Mouse (Mus musculus): Measurements from ENCODE around the gene Pex19. TPM values are rescaled to one million over a fixed set of nuclear protein-coding genes. Genes with fewer than 3 reads are reported as not detected.

Pex19 gene
- total and polyA plus RNA-seq, 3 experiments, result 26.3 to 53.6 TPM; not detected in 1

DNA sequence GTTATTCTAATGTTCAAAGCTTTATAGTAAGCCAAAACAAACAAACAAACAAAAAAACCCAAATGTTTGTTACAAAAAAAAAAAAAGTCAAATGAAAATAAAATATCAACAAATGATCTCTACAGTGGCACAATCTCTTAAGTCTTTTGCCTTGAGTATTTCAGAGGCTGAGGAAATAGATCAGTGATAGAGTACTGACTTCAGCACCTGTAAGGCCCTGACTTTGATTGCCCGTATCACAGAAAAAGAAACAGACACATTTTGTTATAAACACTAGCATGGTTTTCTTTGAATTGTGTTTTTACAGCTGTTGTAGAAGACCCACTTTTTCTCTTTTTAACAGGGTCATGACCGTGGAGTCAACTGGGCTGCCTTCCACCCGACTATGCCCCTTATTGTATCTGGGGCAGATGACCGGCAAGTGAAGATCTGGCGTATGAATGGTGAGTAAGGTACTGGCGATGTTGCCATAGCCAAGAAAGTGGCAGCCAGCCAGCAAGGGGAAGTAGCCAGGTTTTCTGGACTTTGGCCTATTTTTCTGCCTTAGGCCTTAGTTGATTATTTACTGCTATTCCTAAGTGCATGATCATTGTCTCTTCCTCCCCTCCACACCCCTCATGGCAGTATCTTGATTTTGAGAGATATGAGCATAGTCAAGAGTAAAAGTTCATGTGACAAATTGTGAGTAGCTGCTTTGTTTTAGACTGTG is 27.1 kb upstream of the Pex19 start:
- no peak for TF ChIP-seq UBTF (IDR thresholded peaks at IDR 0.05; ENCODE audit: borderline replicate concordance, insufficient read depth, low read depth, low read length)
- no peak for TF ChIP-seq MEF2A (IDR thresholded peaks at IDR 0.05; ENCODE audit: extremely low read depth, insufficient replicate concordance, low read depth, low read length, poor library complexity, severe bottlenecking)
- TF ChIP-seq JUND (IDR thresholded peaks at IDR 0.05; ENCODE audit: low read depth, low read length), result no peak
- no peak for TF ChIP-seq POLR2A (IDR thresholded peaks at IDR 0.05; ENCODE audit: control insufficient read depth in 1 of 2, insufficient read depth in 1 of 2, low read depth in 1 of 2, low read length in 2 of 2, poor library complexity in 1 of 2)
- TF ChIP-seq E2F4 (IDR thresholded peaks at IDR 0.05; ENCODE audit: borderline replicate concordance, low read depth, low read length), result no peak
- TF ChIP-seq ETS1 (IDR thresholded peaks at IDR 0.05; ENCODE audit: low read depth, low read length), result no peak
- no peak for TF ChIP-seq TBP (IDR thresholded peaks at IDR 0.05; ENCODE audit: low read depth, low read length)
- TF ChIP-seq MAX (IDR thresholded peaks at IDR 0.05; ENCODE audit: low read length), result no peak
- no peak for TF ChIP-seq SMC3 (IDR thresholded peaks at IDR 0.05; ENCODE audit: low read depth, low read length)
- no peak for TF ChIP-seq RAD21 (IDR thresholded peaks at IDR 0.05; ENCODE audit: low read depth, low read length)
- no peak for TF ChIP-seq MYC (IDR thresholded peaks at IDR 0.05; ENCODE audit: low read depth, low read length)
- TF ChIP-seq ZNF384 (IDR thresholded peaks at IDR 0.05; ENCODE audit: low read depth, low read length), result no peak
- TF ChIP-seq ELF1 (IDR thresholded peaks at IDR 0.05; ENCODE audit: low read depth, low read length), result no peak
- no peak for TF ChIP-seq MAFK (IDR thresholded peaks at IDR 0.05; ENCODE audit: borderline replicate concordance, low read depth, low read length)
- TF ChIP-seq CHD1 (IDR thresholded peaks at IDR 0.05; ENCODE audit: low read depth, low read length), result no peak
- no peak for TF ChIP-seq ZMIZ1 (IDR thresholded peaks at IDR 0.05; ENCODE audit: low read depth, low read length)
- TF ChIP-seq SIN3A (IDR thresholded peaks at IDR 0.05; ENCODE audit: low read length), result no peak
- Histone ChIP-seq H3K9ac (ENCODE audit: control insufficient read depth, low read depth, low read length, poor library complexity, severe bottlenecking) (no peak overlapping the region), H3K79me2 (ENCODE audit: control insufficient read depth, insufficient read depth, low read length, poor library complexity) (no peaks in the 10 kb centered on the region), H3K27me3 (ENCODE audit: control insufficient read depth in 1 of 2, insufficient read depth in 2 of 2, low read length in 2 of 2) (no peaks in the 10 kb centered on the region), H3K9me3 (replicated peaks; ENCODE audit: insufficient read depth, low read length) (no peaks in the 10 kb centered on the region), H3K4me3 (ENCODE audit: control insufficient read depth in 1 of 2, insufficient read depth in 1 of 2, low read depth in 2 of 2, low read length in 2 of 2) (no peak overlapping the region), H3K36me3 (ENCODE audit: control insufficient read depth in 1 of 2, insufficient read depth in 2 of 2, low read length in 2 of 2) (peaks cover 11 to 37% of the 10 kb centered on the region in 2 experiments), H3K4me1 (ENCODE audit: control insufficient read depth in 1 of 2, insufficient read depth in 2 of 2, low read length in 2 of 2) (peaks cover 2 to 3% of the 10 kb centered on the region in 2 experiments; a peak in 3 of 4 replicates), H3K27ac (ENCODE audit: control insufficient read depth, low read depth, low read length) (no peak overlapping the region)
- DNase-seq (ENCODE audit: low read depth, low spot score), result no peak

DNA sequence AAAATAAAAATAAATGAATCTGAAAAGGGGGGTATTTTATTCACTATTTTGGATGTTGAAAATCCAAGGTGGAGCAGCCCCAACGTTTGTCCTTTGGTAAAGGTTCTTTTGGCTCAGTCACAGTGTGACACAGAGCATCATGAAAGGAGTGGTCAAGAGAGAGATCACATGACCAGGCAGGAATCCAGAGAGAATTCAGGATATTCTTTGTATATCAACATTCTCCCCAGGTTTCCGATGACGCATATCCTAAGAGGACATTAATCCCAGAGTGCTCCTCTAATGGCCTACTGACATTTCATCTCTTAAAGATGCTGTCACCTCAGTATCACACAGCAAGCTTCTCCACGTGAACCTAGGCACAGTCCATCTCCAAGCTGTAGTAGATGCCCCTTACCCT is 22.9 kb upstream of the Pex19 start:
- peaks cover 0 to 44% of the 10 kb centered on the region in 2 experiments; a peak in 2 of 4 replicates for H3K36me3 ChIP-seq (ENCODE audit: control insufficient read depth in 1 of 2, insufficient read depth in 2 of 2, low read length in 2 of 2)
- no peak for DNase-seq (ENCODE audit: low read depth, low spot score)

More for the DNA sequence above, 22.9 kb upstream of the Pex19 start:
- Histone ChIP-seq H3K27me3 (ENCODE audit: control insufficient read depth in 1 of 2, insufficient read depth in 2 of 2, low read length in 2 of 2) (no peaks in the 10 kb centered on the region), H3K79me2 (ENCODE audit: control insufficient read depth, insufficient read depth, low read length, poor library complexity) (no peaks in the 10 kb centered on the region), H3K9ac (ENCODE audit: control insufficient read depth, low read depth, low read length, poor library complexity, severe bottlenecking) (no peak overlapping the region), H3K27ac (ENCODE audit: control insufficient read depth, low read depth, low read length) (no peak overlapping the region), H3K4me1 (ENCODE audit: control insufficient read depth in 1 of 2, insufficient read depth in 2 of 2, low read length in 2 of 2) (no peaks in the 10 kb centered on the region), H3K9me3 (replicated peaks; ENCODE audit: insufficient read depth, low read length) (no peaks in the 10 kb centered on the region), H3K4me3 (ENCODE audit: control insufficient read depth in 1 of 2, insufficient read depth in 1 of 2, low read depth in 2 of 2, low read length in 2 of 2) (no peak overlapping the region)
- TF ChIP-seq NRF1 (IDR thresholded peaks at IDR 0.05; ENCODE audit: insufficient read depth, low read depth, low read length, poor library complexity, severe bottlenecking) (no peak), MAZ (IDR thresholded peaks at IDR 0.05; ENCODE audit: low read depth, low read length) (no peak), TAL1 (IDR thresholded peaks at IDR 0.05; ENCODE audit: low read length) (no peak), MYC (IDR thresholded peaks at IDR 0.05; ENCODE audit: low read depth, low read length) (no peak), MEF2A (IDR thresholded peaks at IDR 0.05; ENCODE audit: extremely low read depth, insufficient replicate concordance, low read depth, low read length, poor library complexity, severe bottlenecking) (no peak), GATA1 (IDR thresholded peaks at IDR 0.05; ENCODE audit: low read depth, low read length) (no peak)

All from MEL (cell line).